Mouse (Mus musculus) monocyte, adult 5-6 weeks (primary cell): Measurements from ENCODE around the gene Tgfbr1. TPM values are rescaled to one million over a fixed set of nuclear protein-coding genes. Genes with fewer than 3 reads are reported as not detected.

Experiments used
- ATAC-seq: fragments of 153-309, 156-312 bp; replicated peaks from 2 replicates; pipeline ENCODE4 v1.8.0; 2017; ENCODE audit warnings: mild to moderate bottlenecking; ENCODE audit not compliant: low TSS enrichment, insufficient number of reproducible peaks, severe bottlenecking, poor library complexity, low FRiP score
- total RNA-seq: library from RNA; stranded (forward); fragments of 200-1000, 200-491, 200-594 nt; gene quantifications from 3 replicates; pipeline ENCODE4 v1.2.3, GENCODE M21; 2017

The Tgfbr1 gene
- total RNA-seq, 1 experiment from 2014 or later, result 221 TPM

- ATAC-seq, result no peak
Observed at GRCm38 (mm10) chr4:47404536-47404935, 51.5 kb downstream of the Tgfbr1 start.

- no peak for ATAC-seq
Observed at GRCm38 (mm10) chr4:47407161-47407560, 54.1 kb downstream of the Tgfbr1 start.

- no peak for ATAC-seq
Observed at GRCm38 (mm10) chr4:47417871-47418270, 64.8 kb downstream of the Tgfbr1 start.

GRCm38 (mm10) chr4:47419268-47419973 is 66.4 kb downstream of the Tgfbr1 start:
- 0 out of 2 replicates have a peak, but pooled peaks have one; percentile 10 for ATAC-seq

GRCm38 (mm10) chr4:47420191-47420590 is 67.2 kb downstream of the Tgfbr1 start:
- no peak for ATAC-seq

GRCm38 (mm10) chr4:47422194-47422593 is 69.2 kb downstream of the Tgfbr1 start:
- ATAC-seq, result no peak

- no peak for ATAC-seq
Observed at GRCm38 (mm10) chr4:47422946-47423345, 69.9 kb downstream of the Tgfbr1 start.

GRCm38 (mm10) chr4:47424376-47424775 is 71.4 kb downstream of the Tgfbr1 start:
- ATAC-seq, result no peak

- ATAC-seq, result no peak
Observed at GRCm38 (mm10) chr4:47425247-47425830, 72.3 kb downstream of the Tgfbr1 start.

GRCm38 (mm10) chr4:47427606-47428005 is 74.6 kb downstream of the Tgfbr1 start:
- no peak for ATAC-seq

- ATAC-seq, result no peak
Observed at GRCm38 (mm10) chr4:47430557-47430956, 77.5 kb downstream of the Tgfbr1 start.

GRCm38 (mm10) chr4:47431081-47431480 is 78.1 kb downstream of the Tgfbr1 start:
- ATAC-seq, result no peak

- ATAC-seq, result no peak
Observed at GRCm38 (mm10) chr4:47432766-47433165, 79.7 kb downstream of the Tgfbr1 start.

- ATAC-seq, result no peak
Observed at GRCm38 (mm10) chr4:47435131-47435530, 82.1 kb downstream of the Tgfbr1 start.

GRCm38 (mm10) chr4:47435566-47436360 is 82.7 kb downstream of the Tgfbr1 start:
- no peak for ATAC-seq

GRCm38 (mm10) chr4:47437365-47438340 is 84.6 kb downstream of the Tgfbr1 start:
- peak; percentile 82 for ATAC-seq

GRCm38 (mm10) chr4:47438956-47439355 is 85.9 kb downstream of the Tgfbr1 start:
- no peak for ATAC-seq

GRCm38 (mm10) chr4:47440951-47441350 is 87.9 kb downstream of the Tgfbr1 start:
- ATAC-seq, result no peak

GRCm38 (mm10) chr4:47448526-47448925 is 95.5 kb downstream of the Tgfbr1 start:
- ATAC-seq, result no peak
